Mouse (Mus musculus) hindbrain, embryonic 11.5 days (tissue): ENCODE measurements around the gene Olfr1264. TPM values are rescaled to one million over a fixed set of nuclear protein-coding genes. Genes with fewer than 3 reads are reported as not detected.

Source experiments
- polyA plus RNA-seq: library from polyadenylated mRNA; unstranded; fragments of >200 nt; fragmentation: Nextera tagmentation; extraction: Ambion mirVana; gene quantifications from 2 replicates; pipeline ENCODE4 v1.2.1, GENCODE M21; 2014

Gene Olfr1264
- polyA plus RNA-seq, 1 experiment from 2014 or later: not detected

Other genes with a start within 250 kb of the Olfr1264 start
- not detected in 2 replicates for gene Olfr1254, start 232.0 kb downstream of the Olfr1264 start, polyA plus RNA-seq
- gene Olfr1255, start 213.5 kb downstream of the Olfr1264 start, polyA plus RNA-seq: not detected in 2 replicates
- gene Olfr1256, start 184.0 kb downstream of the Olfr1264 start, polyA plus RNA-seq: not detected in 2 replicates
- gene Olfr48, start 177.4 kb downstream of the Olfr1264 start, polyA plus RNA-seq: not detected in 2 replicates
- gene Olfr1257, start 147.1 kb downstream of the Olfr1264 start, polyA plus RNA-seq: not detected in 2 replicates
- gene Olfr1258, start 98.3 kb downstream of the Olfr1264 start, polyA plus RNA-seq: not detected in 2 replicates
- not detected in 2 replicates for gene Olfr1259, start 76.9 kb downstream of the Olfr1264 start, polyA plus RNA-seq
- gene Olfr1260, start 51.2 kb downstream of the Olfr1264 start, polyA plus RNA-seq: not detected in 2 replicates
- gene Olfr1261, start 34.4 kb downstream of the Olfr1264 start, polyA plus RNA-seq: not detected in 2 replicates
- gene Olfr1262, start 25.4 kb downstream of the Olfr1264 start, polyA plus RNA-seq: not detected in 2 replicates
- gene Olfr1263, start 13.4 kb downstream of the Olfr1264 start, polyA plus RNA-seq: not detected in 2 replicates
- not detected in 2 replicates for gene Olfr1265, start 9.8 kb upstream of the Olfr1264 start, polyA plus RNA-seq
- not detected in 2 replicates for gene Olfr140, start 38.0 kb upstream of the Olfr1264 start, polyA plus RNA-seq
- gene Olfr1269, start 95.8 kb upstream of the Olfr1264 start, polyA plus RNA-seq: not detected in 2 replicates
- not detected in 2 replicates for gene Olfr32, start 116.7 kb upstream of the Olfr1264 start, polyA plus RNA-seq
- gene Olfr1270, start 127.5 kb upstream of the Olfr1264 start, polyA plus RNA-seq: not detected in 2 replicates
- gene Olfr1506, start 198.9 kb upstream of the Olfr1264 start, polyA plus RNA-seq: not detected in 2 replicates
- gene Olfr142, start 232.0 kb upstream of the Olfr1264 start, polyA plus RNA-seq: not detected in 2 replicates
- not detected in 2 replicates for gene Olfr1271, start 245.5 kb upstream of the Olfr1264 start, polyA plus RNA-seq